Mouse (Mus musculus): ENCODE data around the gene Slk.
"Not testable (repeated sequence)": the region's sequence is repeated elsewhere in the genome, so short reads cannot be mapped to it uniquely, and the experiment has no call there.

- not testable (repeated sequence) for TF ChIP-seq POLR2A (IDR thresholded peaks at IDR 0.05; ENCODE audit: borderline replicate concordance, extremely low read depth, insufficient read depth, insufficient read length, poor library complexity, severe bottlenecking); CTCF (IDR thresholded peaks at IDR 0.05; ENCODE audit: borderline replicate concordance, extremely low read depth, insufficient read depth, insufficient read length)
These were observed 7.5 kb upstream of the Slk start for GRCm38 (mm10) chr19:47571981-47572380.

Measured in brain, embryonic 14.5 days (tissue).